Mouse (Mus musculus): ENCODE results near the gene Mast4. TPM values are rescaled to one million over a fixed set of nuclear protein-coding genes. Genes with fewer than 3 reads are reported as not detected.

The Mast4 gene
- total RNA-seq, 4 experiments from 2014 or later, result 50.1 to 60.0 (median 54.7) TPM

- DNase-seq (ENCODE audit: low spot score in 2 of 2), result no peak
These were observed 636.0 kb downstream of the Mast4 start for GRCm38 (mm10) chr13:102698335-102698734.

GRCm38 (mm10) chr13:102695121-102695905, 639.0 kb downstream of the Mast4 start:
- DNase-seq (ENCODE audit: low spot score in 2 of 2), result no peak

- no peak for DNase-seq (ENCODE audit: low spot score in 2 of 2)
These were observed 640.1 kb downstream of the Mast4 start for GRCm38 (mm10) chr13:102694154-102694553.

- no peak for DNase-seq (ENCODE audit: low spot score in 2 of 2)
These were observed 640.9 kb downstream of the Mast4 start, which contains the start of gene Cd180 for GRCm38 (mm10) chr13:102693341-102693801. Cd180 (plus strand) TSS chr13:102693558.

GRCm38 (mm10) chr13:102691408-102692150, 642.7 kb downstream of the Mast4 start:
- no peak for DNase-seq (ENCODE audit: low spot score in 2 of 2)

- DNase-seq (ENCODE audit: low spot score in 2 of 2), result no peak
These were observed 644.1 kb downstream of the Mast4 start for GRCm38 (mm10) chr13:102690184-102690583.

GRCm38 (mm10) chr13:102689201-102690090, 644.9 kb downstream of the Mast4 start:
- no peak for DNase-seq (ENCODE audit: low spot score in 2 of 2)

- DNase-seq (ENCODE audit: low spot score in 2 of 2), result no peak
These were observed 646.2 kb downstream of the Mast4 start for GRCm38 (mm10) chr13:102688121-102688520.

- no peak for DNase-seq (ENCODE audit: low spot score in 2 of 2)
These were observed 649.4 kb downstream of the Mast4 start for GRCm38 (mm10) chr13:102684890-102685289.

All from left cerebral cortex, adult 8-10 months (tissue).